Mouse (Mus musculus): ENCODE measurements at regions not wholly inside any gene's neighbourhood (a gene's known extent, or its start where the extent isn't known, plus 50 kb on each side); places are given as distances from the start of the nearest gene placed in this dataset.

- H3K27me3 ChIP-seq (ENCODE audit: control insufficient read depth in 1 of 2, insufficient read depth in 2 of 2, low read length in 2 of 2) = no peaks in the 10 kb centered on the region; a peak in 1 of 4 replicates
- H3K36me3 ChIP-seq (ENCODE audit: control insufficient read depth in 1 of 2, insufficient read depth in 2 of 2, low read length in 2 of 2) = no peaks in the 10 kb centered on the region
- no peaks in the 10 kb centered on the region for H3K79me2 ChIP-seq (ENCODE audit: control insufficient read depth, insufficient read depth, low read length, poor library complexity)
Measured at GRCm38 (mm10) chr6:103377277-103377676, 133.1 kb upstream of the Chl1 start.

GRCm38 (mm10) chr6:103378047-103378446 lies 132.3 kb upstream of the Chl1 start:
- Histone ChIP-seq H3K4me3 (ENCODE audit: control insufficient read depth in 1 of 2, insufficient read depth in 1 of 2, low read depth in 2 of 2, low read length in 2 of 2) (no peak overlapping the region), H3K27me3 (ENCODE audit: control insufficient read depth in 1 of 2, insufficient read depth in 2 of 2, low read length in 2 of 2) (no peaks in the 10 kb centered on the region; a peak in 1 of 4 replicates), H3K27ac (ENCODE audit: control insufficient read depth, low read depth, low read length) (no peak overlapping the region), H3K9me3 (replicated peaks; ENCODE audit: insufficient read depth, low read length) (no peaks in the 10 kb centered on the region), H3K4me1 (ENCODE audit: control insufficient read depth in 1 of 2, insufficient read depth in 2 of 2, low read length in 2 of 2) (no peaks in the 10 kb centered on the region), H3K36me3 (ENCODE audit: control insufficient read depth in 1 of 2, insufficient read depth in 2 of 2, low read length in 2 of 2) (no peaks in the 10 kb centered on the region), H3K9ac (ENCODE audit: control insufficient read depth, low read depth, low read length, poor library complexity, severe bottlenecking) (no peak overlapping the region), H3K79me2 (ENCODE audit: control insufficient read depth, insufficient read depth, low read length, poor library complexity) (no peaks in the 10 kb centered on the region)
- TF ChIP-seq ZNF384 (IDR thresholded peaks at IDR 0.05; ENCODE audit: low read depth, low read length) (no peak), NRF1 (IDR thresholded peaks at IDR 0.05; ENCODE audit: insufficient read depth, low read depth, low read length, poor library complexity, severe bottlenecking) (no peak), BHLHE40 (IDR thresholded peaks at IDR 0.05; ENCODE audit: borderline replicate concordance, low read depth, low read length) (no peak), MAZ (IDR thresholded peaks at IDR 0.05; ENCODE audit: low read depth, low read length) (no peak), TBP (IDR thresholded peaks at IDR 0.05; ENCODE audit: low read depth, low read length) (no peak), MYC (IDR thresholded peaks at IDR 0.05; ENCODE audit: low read depth, low read length) (no peak), POLR2AphosphoS5 (IDR thresholded peaks at IDR 0.05; ENCODE audit: borderline replicate concordance, low read depth, low read length) (no peak), GABPA (IDR thresholded peaks at IDR 0.05; ENCODE audit: low read depth, low read length) (no peak), POLR2AphosphoS2 (IDR thresholded peaks at IDR 0.05; ENCODE audit: low read length) (no peak), MXI1 (IDR thresholded peaks at IDR 0.05; ENCODE audit: low read depth, low read length) (no peak), EP300 (IDR thresholded peaks at IDR 0.05; ENCODE audit: low read depth in 1 of 2, low read length in 2 of 2) (no peak)
- DNase-seq (ENCODE audit: low read depth, low spot score) = no peak

More at GRCm38 (mm10) chr6:103377277-103377676, 133.1 kb upstream of the Chl1 start:
- Histone ChIP-seq H3K4me3 (ENCODE audit: control insufficient read depth in 1 of 2, insufficient read depth in 1 of 2, low read depth in 2 of 2, low read length in 2 of 2) (no peak overlapping the region), H3K27ac (ENCODE audit: control insufficient read depth, low read depth, low read length) (no peak overlapping the region), H3K9me3 (replicated peaks; ENCODE audit: insufficient read depth, low read length) (no peaks in the 10 kb centered on the region), H3K9ac (ENCODE audit: control insufficient read depth, low read depth, low read length, poor library complexity, severe bottlenecking) (no peak overlapping the region), H3K4me1 (ENCODE audit: control insufficient read depth in 1 of 2, insufficient read depth in 2 of 2, low read length in 2 of 2) (no peaks in the 10 kb centered on the region)
- no peak for DNase-seq (ENCODE audit: low read depth, low spot score)
- TF ChIP-seq KAT2A (conservative IDR thresholded peaks at IDR 0.05; ENCODE audit: low read depth, low read length) = no peak

- Histone ChIP-seq H3K27ac (ENCODE audit: control insufficient read depth, low read depth, low read length) (no peak overlapping the region), H3K27me3 (ENCODE audit: control insufficient read depth in 1 of 2, insufficient read depth in 2 of 2, low read length in 2 of 2) (no peaks in the 10 kb centered on the region; a peak in 1 of 4 replicates), H3K4me1 (ENCODE audit: control insufficient read depth in 1 of 2, insufficient read depth in 2 of 2, low read length in 2 of 2) (no peaks in the 10 kb centered on the region), H3K36me3 (ENCODE audit: control insufficient read depth in 1 of 2, insufficient read depth in 2 of 2, low read length in 2 of 2) (no peaks in the 10 kb centered on the region), H3K79me2 (ENCODE audit: control insufficient read depth, insufficient read depth, low read length, poor library complexity) (no peaks in the 10 kb centered on the region), H3K4me3 (ENCODE audit: control insufficient read depth in 1 of 2, insufficient read depth in 1 of 2, low read depth in 2 of 2, low read length in 2 of 2) (no peak overlapping the region), H3K9me3 (replicated peaks; ENCODE audit: insufficient read depth, low read length) (no peaks in the 10 kb centered on the region), H3K9ac (ENCODE audit: control insufficient read depth, low read depth, low read length, poor library complexity, severe bottlenecking) (no peak overlapping the region)
- no peak for DNase-seq (ENCODE audit: low read depth, low spot score)
- no peak for TF ChIP-seq TCF12 (IDR thresholded peaks at IDR 0.05; ENCODE audit: low read depth, low read length)
- TF ChIP-seq UBTF (IDR thresholded peaks at IDR 0.05; ENCODE audit: borderline replicate concordance, insufficient read depth, low read depth, low read length) = no peak
- no peak for TF ChIP-seq CHD1 (IDR thresholded peaks at IDR 0.05; ENCODE audit: low read depth, low read length)
- TF ChIP-seq MAFK (IDR thresholded peaks at IDR 0.05; ENCODE audit: borderline replicate concordance, low read depth, low read length) = no peak
- TF ChIP-seq TAL1 (IDR thresholded peaks at IDR 0.05; ENCODE audit: low read length) = no peak
- TF ChIP-seq RAD21 (IDR thresholded peaks at IDR 0.05; ENCODE audit: low read depth, low read length) = no peak
- no peak for TF ChIP-seq E2F4 (IDR thresholded peaks at IDR 0.05; ENCODE audit: borderline replicate concordance, low read depth, low read length)
- no peak for TF ChIP-seq NELFE (IDR thresholded peaks at IDR 0.05; ENCODE audit: low read depth, low read length)
Measured at GRCm38 (mm10) chr6:103381030-103381429, 129.4 kb upstream of the Chl1 start.

Data from MEL (cell line).